Comparison of ENCODE assay signal across 9 mouse cellular contexts in the genomic region with DNA sequence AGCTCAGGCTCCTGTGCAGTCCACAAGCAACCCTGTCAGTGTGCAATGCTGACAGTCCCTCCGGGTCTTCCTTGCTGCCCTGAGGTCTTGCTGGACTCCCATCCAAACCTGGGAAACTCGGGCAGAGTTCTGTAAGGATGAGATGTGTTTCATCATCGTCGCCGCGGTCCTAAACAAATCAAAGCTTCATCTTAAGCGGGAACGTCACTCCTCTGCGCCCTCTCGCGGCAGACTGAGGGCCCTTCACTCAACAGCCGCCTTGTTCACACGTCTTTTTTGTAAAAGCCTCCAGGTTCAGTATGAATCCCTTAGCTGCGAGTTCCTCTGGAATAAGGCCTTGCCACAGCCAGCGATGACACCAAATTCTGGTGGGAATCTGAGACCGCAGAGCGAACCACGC. TPM values are rescaled to one million over a fixed set of nuclear protein-coding genes. Genes with fewer than 3 reads are reported as not detected.
DNase-seq lines count a peak whose midpoint lies in the region; ATAC-seq and TF ChIP-seq lines count a peak whose summit lies in the region.
"Had no signal": no experiment of that assay in that cellular context is flagged by ENCODE, and none has a peak within 500 bp of the region (broad histone marks: within the 10 kb centered on the region; RNA-seq: fewer than 3 reads in every experiment).

No protein-coding gene starts in this region.

- H3K36me3 ChIP-seq in ES-Bruce4 (ENCODE audit: control insufficient read depth, insufficient read depth, low read length, poor library complexity, severe bottlenecking) = no peaks in the 10 kb centered on the region
- H3K36me3 ChIP-seq in forebrain, embryonic 14.5 days (ENCODE audit: control insufficient read depth, insufficient read depth, low read length) = no peaks in the 10 kb centered on the region
- no peaks in the 10 kb centered on the region for H3K36me3 ChIP-seq in lung, embryonic 14.5 days (ENCODE audit: insufficient read depth)

- H3K4me1 ChIP-seq in ES-Bruce4 (ENCODE audit: control insufficient read depth, insufficient read depth, low read length) = no peaks in the 10 kb centered on the region
- no peaks in the 10 kb centered on the region for H3K4me1 ChIP-seq in forebrain, embryonic 14.5 days (ENCODE audit: control insufficient read depth, insufficient read depth, low read length)
- no peaks in the 10 kb centered on the region for H3K4me1 ChIP-seq in lung, embryonic 14.5 days (ENCODE audit: insufficient read depth)

- TF ChIP-seq POLR2A in ES-Bruce4 (IDR thresholded peaks at IDR 0.05; ENCODE audit: insufficient read depth, low read length) = no peak

- no peaks in the 10 kb centered on the region for H3K27me3 ChIP-seq in ES-Bruce4 (ENCODE audit: control insufficient read depth, insufficient read depth, low read length, poor library complexity, severe bottlenecking)
- no peaks in the 10 kb centered on the region for H3K27me3 ChIP-seq in forebrain, embryonic 14.5 days (replicated peaks; ENCODE audit: control insufficient read depth, insufficient read depth, low read length)
- H3K27me3 ChIP-seq in lung, embryonic 14.5 days (ENCODE audit: insufficient read depth, low read length) = peaks cover 11% of the 10 kb centered on the region

- no peak for TF ChIP-seq EP300 in ES-Bruce4 (IDR thresholded peaks at IDR 0.05; ENCODE audit: insufficient read depth, low read depth, low read length)

- H3K4me3 ChIP-seq in ES-Bruce4 (ENCODE audit: low read depth, low read length) = peak overlapping the region; percentile 50
- H3K4me3 ChIP-seq in forebrain, embryonic 14.5 days (ENCODE audit: low read depth, low read length) = peak overlapping the region; percentile 12; the same call in 1 of the 2 replicates
- H3K4me3 ChIP-seq in lung, embryonic 14.5 days (ENCODE audit: low read depth, low read length) = peak overlapping the region; percentile 22
- H3K4me3 ChIP-seq: megakaryocyte, embryonic 14.5 days had no signal

- intact Hi-C loops in heart, postnatal 36 days (cut with DNase I) = loop anchor here (5.0 kb wide), 1 partner anchor 152 kb away; a partner anchor contains a TSS

- H3K4me2 ChIP-seq in forebrain, embryonic 14.5 days (ENCODE audit: low read length) = peak overlapping the region; percentile 46
- peak overlapping the region; percentile 59 for H3K4me2 ChIP-seq in lung, embryonic 14.5 days

- H3K27ac ChIP-seq in ES-Bruce4 (ENCODE audit: insufficient read depth, low read length) = no peak overlapping the region
- no peak overlapping the region for H3K27ac ChIP-seq in forebrain, embryonic 14.5 days (ENCODE audit: low read depth, low read length)
- H3K27ac ChIP-seq in lung, embryonic 14.5 days (ENCODE audit: low read depth) = no peak overlapping the region

- ATAC-seq in cerebellum, adult (ENCODE audit: insufficient number of reproducible peaks, low FRiP score, low TSS enrichment) = peak; percentile 45; the same call in 1 of the 2 replicates
- ATAC-seq in forebrain, embryonic 14.5 days = peak; percentile 44; the same call in 1 of the 2 replicates
- ATAC-seq in lung, embryonic 14.5 days (ENCODE audit: insufficient read depth) = no peak

- H3K9me3 ChIP-seq in ES-Bruce4 (replicated peaks; ENCODE audit: control insufficient read depth, insufficient read depth, low read length, poor library complexity, severe bottlenecking) = no peaks in the 10 kb centered on the region
- no peaks in the 10 kb centered on the region for H3K9me3 ChIP-seq in forebrain, embryonic 14.5 days (replicated peaks; ENCODE audit: control insufficient read depth, low read length)
- H3K9me3 ChIP-seq in lung, embryonic 14.5 days (ENCODE audit: low read depth, low read length) = no peaks in the 10 kb centered on the region
- H3K9me3 ChIP-seq: megakaryocyte, embryonic 14.5 days had no signal

- peak; percentile 93 for DNase-seq in forebrain, embryonic 14.5 days (ENCODE audit: low spot score)
- peak; percentile 72 to 79 for DNase-seq in heart, postnatal 36 days
- peak; percentile 53 to 82 for DNase-seq in layer of hippocampus, adult 18-20 months (ENCODE audit: low spot score in 2 of 2)
- peak; percentile 93 for DNase-seq in lung, embryonic 14.5 days
- DNase-seq in ovary, adult 18-20 months (ENCODE audit: low spot score) = peak; percentile 17
- DNase-seq in thymus, postnatal 14 days = peak; percentile 64

- H3K9ac ChIP-seq in ES-Bruce4 (ENCODE audit: low read depth, poor library complexity, severe bottlenecking) = no peak overlapping the region
- H3K9ac ChIP-seq in forebrain, embryonic 14.5 days (ENCODE audit: low read length) = peak overlapping the region; percentile 40
- no peak overlapping the region for H3K9ac ChIP-seq in lung, embryonic 14.5 days

- WGBS in forebrain, embryonic 14.5 days = 6% methylated on average over 18 of the region's 18 CpGs
- 4% methylated on average over 18 of the region's 18 CpGs for WGBS in lung, embryonic 14.5 days

- TF ChIP-seq CTCF in ES-Bruce4 (IDR thresholded peaks at IDR 0.05; ENCODE audit: low read depth, low read length) = peak; percentile 86
- peak; percentile 90 for TF ChIP-seq CTCF in lung, embryonic 14.5 days (IDR thresholded peaks at IDR 0.05; ENCODE audit: low read depth)

RNA-seq across cellular contexts. Expression of a gene that starts 0.8 kb away (rescaled TPM):
- polyA plus RNA-seq in ES-Bruce4 (2011; ENCODE audit: insufficient read depth, insufficient read length, low read depth, missing spikeins) = 0.21 TPM in 1 of 2 replicates, not detected in the other
- 1.8 and 2.4 TPM in 2 replicates for polyA plus RNA-seq in forebrain, embryonic 14.5 days (2014; fragmentation: Nextera tagmentation; extraction: Ambion mirVana)
- total RNA-seq in heart, postnatal 36 days (2021) = not detected
- total RNA-seq in layer of hippocampus, adult 18-20 months (2021) = under 1 TPM; 0.37 to 0.63 TPM
- 0.18 TPM in 1 of 2 replicates, not detected in the other for polyA plus RNA-seq in lung, embryonic 14.5 days (2014; fragmentation: Nextera tagmentation; extraction: Ambion mirVana)

RNA-seq across cellular contexts. Expression of a gene that starts 5.8 kb away (rescaled TPM):
- not detected in 2 replicates for polyA plus RNA-seq in ES-Bruce4 (2011; ENCODE audit: insufficient read depth, insufficient read length, low read depth, missing spikeins)
- not detected in 2 replicates for polyA plus RNA-seq in forebrain, embryonic 14.5 days (2014; fragmentation: Nextera tagmentation; extraction: Ambion mirVana)
- not detected for total RNA-seq in heart, postnatal 36 days (2021)
- total RNA-seq in layer of hippocampus, adult 18-20 months (2021) = not detected
- polyA plus RNA-seq in lung, embryonic 14.5 days (2014; fragmentation: Nextera tagmentation; extraction: Ambion mirVana) = not detected in 2 replicates

RNA-seq across cellular contexts. Expression of a gene that starts 36.0 kb away (rescaled TPM):
- 36.3 and 40.7 TPM in 2 replicates for polyA plus RNA-seq in ES-Bruce4 (2011; ENCODE audit: insufficient read depth, insufficient read length, low read depth, missing spikeins)
- polyA plus RNA-seq in forebrain, embryonic 14.5 days (2014; fragmentation: Nextera tagmentation; extraction: Ambion mirVana) = 255 and 273 TPM in 2 replicates
- total RNA-seq in heart, postnatal 36 days (2021) = 1 to 10 TPM; 5.2 to 5.9 TPM
- 100 to 1,000 TPM; 162 to 169 TPM for total RNA-seq in layer of hippocampus, adult 18-20 months (2021)
- 86.4 and 88.6 TPM in 2 replicates for polyA plus RNA-seq in lung, embryonic 14.5 days (2014; fragmentation: Nextera tagmentation; extraction: Ambion mirVana)

RNA-seq across cellular contexts. Expression of a gene that starts 37.5 kb away (rescaled TPM):
- 42.0 and 42.3 TPM in 2 replicates for polyA plus RNA-seq in ES-Bruce4 (2011; ENCODE audit: insufficient read depth, insufficient read length, low read depth, missing spikeins)
- polyA plus RNA-seq in forebrain, embryonic 14.5 days (2014; fragmentation: Nextera tagmentation; extraction: Ambion mirVana) = 2.3 and 2.6 TPM in 2 replicates
- 10 to 100 TPM in 1 of 2 experiments, 1 to 10 TPM in 1; 6.8 to 10.9 TPM for total RNA-seq in heart, postnatal 36 days (2021)
- total RNA-seq in layer of hippocampus, adult 18-20 months (2021) = 1 to 10 TPM; 1.6 to 2.8 TPM
- 2.8 and 4.5 TPM in 2 replicates for polyA plus RNA-seq in lung, embryonic 14.5 days (2014; fragmentation: Nextera tagmentation; extraction: Ambion mirVana)

Comparison
In these comparisons a context has a peak if more than half of its experiments do, and no peak if none do; other contexts are left out.
1. DNase-seq: peak in every context shown above with its lines; median percentile 93 in forebrain, embryonic 14.5 days; 93 in lung, embryonic 14.5 days; 76 in heart, postnatal 36 days; 68 in layer of hippocampus, adult 18-20 months; 64 in thymus, postnatal 14 days; 17 in ovary, adult 18-20 months.